Mouse (Mus musculus) CD4-positive helper T cell, adult 2 months (primary cell): ENCODE measurements at regions not wholly inside any gene's neighbourhood (a gene's known extent, or its start where the extent isn't known, plus 50 kb on each side); places are given as distances from the start of the nearest gene placed in this dataset.

Source experiments
- DNase-seq: peaks from one replicate; pipeline ENCODE4 v3.0.0-alpha.2; 2012; ENCODE audit warnings: low read depth, missing footprints, low spot score

GRCm38 (mm10) chr12:70523379-70523778 is 70.5 kb downstream of the Tmx1 start:
- no peak for DNase-seq

- DNase-seq: no peak
Observed at GRCm38 (mm10) chr12:70524703-70525102, 71.8 kb downstream of the Tmx1 start.

GRCm38 (mm10) chr12:70531661-70532060 is 78.8 kb downstream of the Tmx1 start:
- no peak for DNase-seq

- DNase-seq: no peak
Observed at GRCm38 (mm10) chr12:70532225-70532624, 79.3 kb downstream of the Tmx1 start.

GRCm38 (mm10) chr12:70532843-70533242 is 79.9 kb downstream of the Tmx1 start:
- DNase-seq: no peak

- no peak for DNase-seq
Observed at GRCm38 (mm10) chr12:70533375-70533935, 80.6 kb downstream of the Tmx1 start.

- DNase-seq: no peak
Observed at GRCm38 (mm10) chr12:70539124-70539523, 86.2 kb downstream of the Tmx1 start.

- DNase-seq: no peak
Observed at GRCm38 (mm10) chr12:70539856-70540255, 87.0 kb downstream of the Tmx1 start.

- no peak for DNase-seq
Observed at GRCm38 (mm10) chr12:70541432-70541831, 88.5 kb downstream of the Tmx1 start.

- DNase-seq: no peak
Observed at GRCm38 (mm10) chr12:70543299-70543698, 90.4 kb downstream of the Tmx1 start.

GRCm38 (mm10) chr12:70544326-70544725 is 91.4 kb downstream of the Tmx1 start:
- no peak for DNase-seq

- no peak for DNase-seq
Observed at GRCm38 (mm10) chr12:70544850-70545510, 92.1 kb downstream of the Tmx1 start.

- DNase-seq: no peak
Observed at GRCm38 (mm10) chr12:70547199-70547598, 94.3 kb downstream of the Tmx1 start.

GRCm38 (mm10) chr12:70549296-70549695 is 96.4 kb downstream of the Tmx1 start:
- DNase-seq: no peak

GRCm38 (mm10) chr12:70553866-70554265 is 101.0 kb downstream of the Tmx1 start:
- DNase-seq: no peak

- DNase-seq: no peak
Observed at GRCm38 (mm10) chr12:70554586-70554985, 101.7 kb downstream of the Tmx1 start.

GRCm38 (mm10) chr12:70555723-70556122 is 102.8 kb downstream of the Tmx1 start:
- DNase-seq: no peak

- no peak for DNase-seq
Observed at GRCm38 (mm10) chr12:70556820-70557219, 103.9 kb downstream of the Tmx1 start.

GRCm38 (mm10) chr12:70563446-70563845 is 110.6 kb downstream of the Tmx1 start:
- DNase-seq: no peak

GRCm38 (mm10) chr12:70575665-70576064 is 122.8 kb downstream of the Tmx1 start:
- DNase-seq: no peak

- DNase-seq: no peak
Observed at GRCm38 (mm10) chr12:70577769-70578168, 124.9 kb downstream of the Tmx1 start.

- DNase-seq: no peak
Observed at GRCm38 (mm10) chr12:70579328-70579905, 126.5 kb downstream of the Tmx1 start.

GRCm38 (mm10) chr12:70586181-70586580 is 133.3 kb downstream of the Tmx1 start:
- no peak for DNase-seq
